Mouse (Mus musculus): ENCODE data around the gene Rps16.
A peak's percentile ranks its signal among the peaks of the same experiment; 100 is the strongest.

Rps16 gene

GRCm38 (mm10) chr7:28347746-28348145 lies 2.7 kb upstream of the Rps16 start:
- no peak for DNase-seq (ENCODE audit: low read depth, low spot score)

DNA sequence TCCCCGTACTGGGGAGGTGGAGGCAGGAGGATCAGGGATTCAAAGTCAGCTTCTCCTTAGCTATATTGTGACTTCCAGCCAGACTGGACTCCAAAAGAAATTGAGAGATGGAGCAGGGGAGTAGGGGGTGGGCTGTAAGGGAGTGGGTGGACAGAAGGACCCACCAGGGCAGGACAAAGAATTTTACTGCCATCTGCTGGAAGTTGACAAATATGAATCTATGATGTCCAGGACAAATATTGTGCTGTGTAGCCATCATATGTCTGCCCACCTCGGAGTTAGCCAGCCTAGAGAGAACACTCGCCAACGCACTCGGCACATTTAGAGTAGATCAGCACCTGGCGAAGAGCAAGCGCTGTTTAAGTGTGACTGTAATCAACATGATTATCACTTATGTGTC lies 1.9 kb upstream of the Rps16 start:
- no peak for DNase-seq (ENCODE audit: low read depth, low spot score)

GRCm38 (mm10) chr7:28351676-28352191 lies 1.3 kb downstream of the Rps16 start:
- DNase-seq (ENCODE audit: low read depth, low spot score), result no peak

GRCm38 (mm10) chr7:28353267-28353666 lies 2.8 kb downstream of the Rps16 start:
- no peak for DNase-seq (ENCODE audit: low read depth, low spot score)

- no peak for DNase-seq (ENCODE audit: low read depth, low spot score)
Measured at GRCm38 (mm10) chr7:28354113-28354581, 3.7 kb downstream of the Rps16 start.

GRCm38 (mm10) chr7:28354596-28354995 lies 4.1 kb downstream of the Rps16 start:
- no peak for DNase-seq (ENCODE audit: low read depth, low spot score)

DNA sequence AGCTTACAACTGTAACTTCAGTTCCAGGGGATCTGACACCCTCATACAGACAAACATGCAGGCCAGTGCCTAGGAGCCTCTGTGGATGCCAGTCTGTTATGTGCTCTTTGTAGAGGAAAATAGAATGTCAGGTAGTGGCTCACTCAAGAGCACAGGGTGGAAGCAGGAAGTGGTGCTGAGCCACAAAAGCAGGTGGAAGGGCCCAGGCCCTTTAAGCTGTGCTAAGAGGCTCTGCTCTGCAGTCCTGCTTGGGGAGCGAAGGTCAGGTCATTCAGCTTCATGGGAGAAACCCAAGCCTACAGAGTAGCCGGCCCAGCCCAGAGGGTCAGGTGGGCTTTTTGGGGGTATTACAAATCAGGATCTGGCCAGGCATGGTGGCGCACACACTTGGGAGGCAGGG lies 4.8 kb downstream of the Rps16 start:
- DNase-seq (ENCODE audit: low read depth, low spot score), result no peak

DNA sequence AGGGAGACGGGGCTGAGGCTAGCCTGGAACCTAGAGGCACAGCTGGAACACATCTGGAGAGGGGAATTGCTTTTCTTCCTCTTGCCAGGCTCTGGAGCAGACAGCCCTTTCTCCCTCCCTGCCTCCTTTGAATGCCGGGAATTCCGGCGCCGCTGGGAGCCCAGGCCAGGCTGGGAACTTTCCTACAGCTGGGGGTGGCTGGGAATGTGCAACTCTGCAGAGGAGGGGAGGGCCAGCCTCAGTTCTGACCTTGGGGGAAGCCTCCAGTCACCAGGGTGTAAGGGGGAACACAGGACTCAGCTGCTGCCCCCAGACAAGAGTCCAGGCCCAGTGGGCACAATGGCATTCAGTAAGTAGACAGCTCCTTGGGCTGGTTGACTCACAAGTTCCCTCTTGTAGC lies 6.5 kb downstream of the Rps16 start:
- DNase-seq (ENCODE audit: low read depth, low spot score), result no peak

DNA sequence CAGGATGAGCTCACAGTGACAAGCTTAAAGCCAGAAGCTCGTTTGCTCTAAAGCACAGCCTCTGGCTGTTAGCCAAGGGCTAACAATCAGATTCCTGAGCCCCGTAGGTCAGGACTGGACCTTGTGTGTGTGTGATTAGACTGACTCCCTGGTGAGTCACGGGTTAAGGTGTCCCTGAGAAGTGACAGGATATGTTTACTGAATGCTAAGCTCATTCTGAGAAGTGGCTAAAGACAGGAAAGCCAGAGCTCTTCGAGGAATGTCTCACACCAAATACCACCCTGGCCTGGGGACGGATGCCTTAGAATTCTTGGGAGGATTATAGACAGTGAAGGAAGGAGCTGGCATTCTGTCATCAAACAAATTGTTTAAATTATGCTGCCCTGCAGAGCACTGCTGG lies 7.5 kb downstream of the Rps16 start:
- no peak for DNase-seq (ENCODE audit: low read depth, low spot score)

- no peak for DNase-seq (ENCODE audit: low read depth, low spot score)
Measured at GRCm38 (mm10) chr7:28358431-28358830, 8.0 kb downstream of the Rps16 start.

DNA sequence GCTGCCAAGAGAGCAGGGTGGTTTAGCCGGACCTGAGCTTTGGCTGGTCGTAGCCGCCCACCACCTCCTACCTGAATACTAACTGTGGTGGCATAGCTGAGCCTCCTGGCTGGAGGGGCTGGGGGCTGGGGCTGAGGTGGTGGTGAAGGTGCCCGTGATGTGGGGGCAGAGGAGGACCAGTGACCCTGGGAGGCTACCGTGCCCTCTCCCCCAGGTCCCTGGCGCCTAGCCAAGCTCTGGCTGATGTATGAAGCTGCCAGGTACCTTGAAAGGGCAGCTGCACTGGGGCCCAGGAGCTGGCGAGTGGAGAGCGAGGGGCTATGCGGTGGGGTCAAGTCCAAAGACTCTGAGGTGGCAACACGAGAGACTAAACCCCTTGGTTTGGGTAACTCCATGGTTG lies 9.4 kb downstream of the Rps16 start:
- no peak for DNase-seq (ENCODE audit: low read depth, low spot score)

GRCm38 (mm10) chr7:28360291-28360690 lies 9.8 kb downstream of the Rps16 start:
- no peak for DNase-seq (ENCODE audit: low read depth, low spot score)

DNA sequence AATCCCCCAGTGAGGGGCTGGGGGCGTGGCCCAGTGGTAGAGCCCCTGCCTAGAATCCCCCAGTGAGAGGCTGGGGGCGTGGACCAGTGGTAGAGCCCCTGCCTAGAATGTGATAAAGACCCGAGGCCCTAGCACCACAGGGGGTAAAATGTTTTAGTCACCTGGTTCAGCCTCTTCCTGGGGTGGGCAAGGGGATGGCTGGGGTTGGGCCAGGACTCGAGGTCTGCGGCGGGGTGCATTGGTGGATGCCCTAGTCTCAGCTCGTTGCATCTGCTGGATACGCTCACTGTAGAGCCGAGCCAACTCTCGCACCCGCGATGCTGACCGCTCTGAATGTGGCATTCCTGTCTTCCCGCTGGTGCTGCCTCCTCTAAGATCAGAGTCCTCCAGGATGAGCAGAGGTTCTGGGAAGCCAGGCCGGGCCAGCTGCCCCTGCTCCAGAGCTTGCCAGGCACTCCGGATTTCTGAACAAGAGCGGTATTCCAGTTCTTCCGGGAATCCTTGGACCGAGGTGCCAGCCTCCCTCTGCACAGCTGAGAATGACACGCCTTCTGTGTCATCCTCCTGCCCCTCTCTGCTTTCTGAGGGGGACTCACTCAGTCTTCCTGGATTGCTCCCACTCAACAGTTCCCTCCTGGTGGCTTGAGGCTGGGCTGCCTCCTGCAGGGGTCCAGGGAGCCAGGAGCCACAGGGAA lies 11.3 kb downstream of the Rps16 start:
- no peak for DNase-seq (ENCODE audit: low read depth, low spot score)

DNA sequence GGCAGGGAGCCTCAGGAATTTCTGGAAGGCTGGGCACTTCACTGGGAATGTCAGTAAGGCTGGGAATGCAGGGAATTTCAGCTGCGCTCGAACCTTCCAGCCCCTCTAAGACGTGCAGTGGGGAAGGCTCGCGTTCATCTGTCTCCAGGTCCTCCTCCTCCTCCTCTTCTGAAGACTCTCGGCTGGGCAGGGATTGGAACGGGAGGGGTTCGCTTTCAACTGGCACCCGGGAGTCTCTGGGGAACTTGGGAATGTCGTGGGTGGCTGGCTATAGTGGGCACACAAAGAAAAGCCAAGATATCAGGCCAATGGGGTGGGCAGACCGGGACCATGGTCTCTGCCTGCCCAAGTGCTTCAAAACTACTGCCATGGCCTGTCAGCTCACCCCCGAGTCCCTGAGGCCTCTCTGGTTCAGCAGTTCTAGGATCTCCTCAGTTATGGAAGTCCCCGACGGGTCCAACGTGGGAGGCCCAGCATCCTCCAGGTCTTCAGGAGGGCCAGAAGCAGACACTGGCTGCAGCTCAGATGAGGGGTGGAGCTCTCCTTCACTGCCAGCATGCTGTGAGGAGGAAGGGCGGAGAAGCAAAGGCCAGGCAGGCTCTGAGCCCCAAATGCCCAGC lies 12.1 kb downstream of the Rps16 start:
- no peak for DNase-seq (ENCODE audit: low read depth, low spot score)

GRCm38 (mm10) chr7:28367663-28368275 lies 17.3 kb downstream of the Rps16 start:
- no peak for DNase-seq (ENCODE audit: low read depth, low spot score)

- no peak for DNase-seq (ENCODE audit: low read depth, low spot score)
Measured at GRCm38 (mm10) chr7:28368276-28368920, 17.9 kb downstream of the Rps16 start.

DNA sequence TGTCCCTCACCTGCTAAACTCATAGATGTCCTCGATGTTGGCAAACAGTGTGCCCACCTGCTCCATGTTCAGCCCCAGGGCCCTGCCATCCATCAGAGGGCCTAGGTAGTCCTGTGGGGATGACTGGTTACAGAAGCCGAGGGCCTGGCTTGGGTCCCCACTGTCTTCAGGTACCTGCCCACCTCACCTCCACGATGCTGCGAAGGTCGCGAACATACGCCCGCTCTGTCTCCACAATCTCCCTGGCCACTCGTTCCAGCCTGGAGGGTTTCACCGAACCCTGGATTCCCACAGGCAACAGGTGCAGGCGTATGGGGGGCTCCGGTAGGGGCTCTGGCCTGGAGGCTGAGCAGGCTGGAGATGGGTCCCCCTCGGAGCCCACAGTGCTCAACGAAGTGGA lies 19.6 kb downstream of the Rps16 start:
- DNase-seq (ENCODE audit: low read depth, low spot score), result no peak

GRCm38 (mm10) chr7:28370977-28371513 lies 20.6 kb downstream of the Rps16 start:
- no peak for DNase-seq (ENCODE audit: low read depth, low spot score)

DNA sequence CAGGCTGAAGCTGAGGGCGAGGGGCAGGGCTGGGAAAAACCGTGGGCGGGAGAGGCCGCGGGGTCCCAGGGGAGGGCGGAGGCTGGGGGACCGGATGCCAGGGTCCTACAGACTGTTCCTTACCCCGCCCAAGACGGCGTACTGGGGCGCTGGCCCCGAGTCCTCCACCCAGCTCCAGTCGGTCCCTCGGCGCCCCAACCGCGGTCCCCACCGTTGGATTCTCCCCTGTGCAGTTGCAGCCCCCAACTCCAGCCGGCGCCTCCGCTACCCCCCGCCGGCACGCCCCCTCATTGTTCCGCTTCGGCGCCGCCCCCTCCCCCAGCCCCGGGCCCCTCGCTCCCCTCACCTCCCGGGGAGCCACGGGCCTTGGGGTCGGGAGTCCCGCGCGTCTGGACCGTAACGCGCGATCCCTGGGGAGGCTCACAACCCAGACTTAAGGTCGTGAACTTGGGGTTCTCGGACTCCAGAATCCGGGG lies 21.1 kb downstream of the Rps16 start:
- DNase-seq (ENCODE audit: low read depth, low spot score), result no peak

GRCm38 (mm10) chr7:28372251-28373108 lies 22.0 kb downstream of the Rps16 start, which contains the start of gene Plekhg2:
Plekhg2 (minus strand) TSS chr7:28372599.
- peak; percentile 98 for DNase-seq (ENCODE audit: low read depth, low spot score)

DNA sequence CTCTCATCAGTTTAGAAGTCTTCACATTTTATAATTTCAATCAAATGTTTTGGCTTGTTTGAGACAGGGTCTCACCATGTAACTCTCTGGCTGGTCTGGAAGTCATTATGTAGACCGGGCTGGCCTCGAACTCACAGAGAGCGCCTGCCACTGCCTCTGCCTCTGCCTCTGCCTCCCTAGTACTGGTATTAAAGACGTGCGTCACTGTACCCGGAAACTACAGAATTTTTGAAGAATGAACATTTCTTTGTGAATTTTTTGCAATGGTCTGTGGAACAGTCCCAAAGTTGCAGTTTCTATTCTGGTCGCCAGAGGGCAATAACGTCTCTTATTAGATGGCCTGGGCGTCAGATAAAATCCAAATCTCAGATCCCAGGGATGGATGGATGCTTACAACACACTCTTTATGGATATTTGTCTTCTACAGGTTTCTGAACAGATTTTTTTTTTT lies 22.7 kb downstream of the Rps16 start:
- DNase-seq (ENCODE audit: low read depth, low spot score), result no peak

All from WW6 (cell line).